Mouse (Mus musculus): ENCODE results near the gene Tspan6. TPM values are rescaled to one million over a fixed set of nuclear protein-coding genes. Genes with fewer than 3 reads are reported as not detected.

The Tspan6 gene
- polyA plus RNA-seq (2014; fragmentation: Nextera tagmentation; extraction: Ambion mirVana): 67.0 and 68.0 TPM in 2 replicates

DNA sequence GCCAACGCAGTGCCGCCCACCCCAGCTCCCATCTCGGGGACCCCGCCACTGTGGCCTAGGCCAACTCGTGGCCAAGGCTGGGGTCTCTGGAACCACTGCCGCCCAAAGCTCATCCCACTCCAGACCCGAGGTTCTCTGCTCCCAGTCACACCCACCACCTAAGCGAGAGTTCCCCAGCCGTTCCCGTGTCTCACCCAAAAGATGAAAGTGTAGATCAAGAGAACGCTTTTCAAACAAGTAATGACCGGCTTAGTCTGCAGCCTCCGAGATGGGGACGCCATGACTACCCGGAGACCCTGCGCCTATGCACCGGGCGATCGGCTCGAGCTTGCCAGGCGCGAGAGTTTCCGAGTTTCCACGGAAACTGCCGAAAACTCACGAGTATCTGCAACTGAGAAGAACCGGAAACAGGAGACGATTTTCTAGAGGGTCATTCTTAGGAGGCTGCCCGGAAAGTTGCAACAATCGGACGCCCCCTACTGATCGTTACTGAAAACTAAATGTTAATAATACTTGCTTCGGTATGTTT lies at the start of gene Tspan6:
Gene Tspan6, minus strand, starts transcription at position 416 of the 529 bp plus-strand sequence.
- Histone ChIP-seq H3K4me1 (replicated peaks; ENCODE audit: control insufficient read depth, insufficient read depth, low read length) (no peaks in the 10 kb centered on the region), H3K9me3 (ENCODE audit: control insufficient read depth, low read length) (no peaks in the 10 kb centered on the region), H3K4me3 (ENCODE audit: low read depth, low read length) (peak within 1 kb of the TSS; percentile 59), H3K27me3 (replicated peaks; ENCODE audit: control insufficient read depth, insufficient read depth, low read length) (no peaks in the 10 kb centered on the region), H3K36me3 (ENCODE audit: control insufficient read depth, insufficient read depth, low read length) (no peaks in the 10 kb centered on the region), H3K4me2 (peak within 1 kb of the TSS; percentile 63), H3K27ac (ENCODE audit: low read depth, low read length) (no peak within 1 kb of the TSS), H3K9ac (ENCODE audit: low read depth, low read length) (peak within 1 kb of the TSS; percentile 67)
- ATAC-seq (replicated peaks; ENCODE audit: low FRiP score): peak; percentile 88
- WGBS: 17% methylated on average over 33 of the region's 33 CpGs
- peak; percentile 63 for DNase-seq (ENCODE audit: low spot score)

DNA sequence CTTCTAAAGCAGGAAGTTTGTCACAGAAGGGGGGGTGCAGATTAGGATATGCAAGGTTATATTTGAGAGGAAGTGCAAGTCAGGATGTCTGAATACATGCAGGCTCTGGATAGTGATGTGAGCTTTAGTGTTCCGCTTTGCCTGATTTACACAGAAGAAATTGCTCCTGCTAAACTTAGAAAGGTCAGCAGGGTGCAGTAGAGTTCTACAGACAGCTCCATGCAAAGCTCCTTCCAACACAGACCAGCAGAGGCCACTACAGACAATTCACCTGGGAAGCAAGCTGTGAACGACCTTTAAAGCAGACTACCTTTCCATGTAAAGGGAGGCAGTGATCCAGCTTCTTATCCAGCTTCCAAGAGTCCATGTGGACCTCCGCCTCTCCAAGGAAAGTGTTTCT lies 49.2 kb upstream of the Tspan6 start:
- DNase-seq (ENCODE audit: low spot score) (no peak), ATAC-seq (replicated peaks; ENCODE audit: low FRiP score) (peak; percentile 62)
- H3K4me2 ChIP-seq: no peak overlapping the region
- H3K9me3 ChIP-seq (ENCODE audit: control insufficient read depth, low read length): no peaks in the 10 kb centered on the region
- H3K27me3 ChIP-seq (replicated peaks; ENCODE audit: control insufficient read depth, insufficient read depth, low read length): 0 out of 2 replicates have a peak, but pooled peaks cover 2% of the 10 kb centered on the region
- H3K4me3 ChIP-seq (ENCODE audit: low read depth, low read length): no peak overlapping the region
- H3K36me3 ChIP-seq (ENCODE audit: control insufficient read depth, insufficient read depth, low read length): no peaks in the 10 kb centered on the region
- no peak overlapping the region for H3K27ac ChIP-seq (ENCODE audit: low read depth, low read length)
- no peak overlapping the region for H3K9ac ChIP-seq (ENCODE audit: low read depth, low read length)
- WGBS: 38% methylated on average over 3 of the region's 3 CpGs
- no peaks in the 10 kb centered on the region for H3K4me1 ChIP-seq (replicated peaks; ENCODE audit: control insufficient read depth, insufficient read depth, low read length)

DNA sequence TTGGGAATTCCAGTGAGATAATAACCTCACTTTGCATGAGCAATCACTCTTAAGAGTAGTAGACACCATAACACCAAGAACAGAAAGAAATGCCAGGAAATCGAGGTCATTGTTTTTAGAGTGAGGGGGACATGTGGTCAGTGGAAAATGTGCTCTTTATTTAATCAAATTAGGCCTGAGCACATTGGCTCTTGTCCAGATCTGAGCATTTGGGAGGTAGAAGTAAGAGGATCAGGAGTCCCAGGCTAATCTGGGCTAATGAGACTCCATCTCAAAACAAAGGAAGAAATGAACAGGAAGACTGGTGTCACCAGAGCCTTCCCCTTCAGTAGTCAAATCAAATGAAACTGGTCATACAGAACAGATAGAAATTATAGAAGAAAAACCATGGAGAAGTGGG lies 41.3 kb upstream of the Tspan6 start:
- ATAC-seq (replicated peaks; ENCODE audit: low FRiP score): no peak

DNA sequence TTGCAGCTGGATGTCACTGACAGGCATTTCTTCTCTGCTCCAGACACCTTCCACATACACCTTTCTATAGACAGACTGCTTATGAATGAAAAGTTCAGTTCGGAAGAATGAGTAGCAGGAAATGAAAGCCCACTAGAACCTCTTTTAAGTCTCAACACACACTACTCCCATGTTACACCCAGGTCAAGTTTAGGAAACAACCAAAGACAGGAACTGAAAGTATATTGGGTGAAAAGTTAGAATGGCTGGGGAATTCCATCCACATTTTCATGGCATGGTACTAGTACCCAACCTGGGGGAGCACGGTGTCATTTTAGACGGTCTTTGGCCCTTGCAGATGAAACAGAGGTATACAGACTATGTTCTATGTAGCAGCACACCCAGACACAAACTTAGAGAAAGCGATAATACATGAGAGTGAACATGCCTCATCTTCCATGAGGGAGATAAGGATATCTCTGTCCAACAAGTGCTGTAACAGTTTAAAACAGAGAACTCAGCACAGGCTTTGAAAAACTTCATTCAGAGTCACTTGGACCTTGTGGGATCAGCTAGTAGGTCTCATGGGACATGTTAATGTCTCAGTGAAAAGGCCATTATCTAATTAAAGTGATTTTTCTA lies 38.5 kb upstream of the Tspan6 start:
- 74% methylated on average over 4 of the region's 4 CpGs for WGBS
- Histone ChIP-seq H3K27ac (ENCODE audit: low read depth, low read length) (no peak overlapping the region), H3K9me3 (ENCODE audit: control insufficient read depth, low read length) (no peaks in the 10 kb centered on the region), H3K4me2 (no peak overlapping the region), H3K27me3 (replicated peaks; ENCODE audit: control insufficient read depth, insufficient read depth, low read length) (no peaks in the 10 kb centered on the region; the same call in 1 of the 2 replicates), H3K9ac (ENCODE audit: low read depth, low read length) (no peak overlapping the region), H3K4me3 (ENCODE audit: low read depth, low read length) (no peak overlapping the region), H3K36me3 (ENCODE audit: control insufficient read depth, insufficient read depth, low read length) (no peaks in the 10 kb centered on the region), H3K4me1 (replicated peaks; ENCODE audit: control insufficient read depth, insufficient read depth, low read length) (no peaks in the 10 kb centered on the region)
- peak; percentile 53; the same call in 1 of the 2 replicates for ATAC-seq (replicated peaks; ENCODE audit: low FRiP score)
- DNase-seq (ENCODE audit: low spot score): no peak

More for the DNA sequence above, 41.3 kb upstream of the Tspan6 start:
- Histone ChIP-seq H3K4me2 (no peak overlapping the region), H3K27me3 (replicated peaks; ENCODE audit: control insufficient read depth, insufficient read depth, low read length) (no peaks in the 10 kb centered on the region; the same call in 1 of the 2 replicates), H3K4me3 (ENCODE audit: low read depth, low read length) (no peak overlapping the region), H3K9ac (ENCODE audit: low read depth, low read length) (no peak overlapping the region), H3K4me1 (replicated peaks; ENCODE audit: control insufficient read depth, insufficient read depth, low read length) (no peaks in the 10 kb centered on the region), H3K9me3 (ENCODE audit: control insufficient read depth, low read length) (no peaks in the 10 kb centered on the region), H3K27ac (ENCODE audit: low read depth, low read length) (no peak overlapping the region), H3K36me3 (ENCODE audit: control insufficient read depth, insufficient read depth, low read length) (no peaks in the 10 kb centered on the region)
- 42% methylated on average over 1 of the region's 1 CpGs for WGBS
- no peak for DNase-seq (ENCODE audit: low spot score)

DNA sequence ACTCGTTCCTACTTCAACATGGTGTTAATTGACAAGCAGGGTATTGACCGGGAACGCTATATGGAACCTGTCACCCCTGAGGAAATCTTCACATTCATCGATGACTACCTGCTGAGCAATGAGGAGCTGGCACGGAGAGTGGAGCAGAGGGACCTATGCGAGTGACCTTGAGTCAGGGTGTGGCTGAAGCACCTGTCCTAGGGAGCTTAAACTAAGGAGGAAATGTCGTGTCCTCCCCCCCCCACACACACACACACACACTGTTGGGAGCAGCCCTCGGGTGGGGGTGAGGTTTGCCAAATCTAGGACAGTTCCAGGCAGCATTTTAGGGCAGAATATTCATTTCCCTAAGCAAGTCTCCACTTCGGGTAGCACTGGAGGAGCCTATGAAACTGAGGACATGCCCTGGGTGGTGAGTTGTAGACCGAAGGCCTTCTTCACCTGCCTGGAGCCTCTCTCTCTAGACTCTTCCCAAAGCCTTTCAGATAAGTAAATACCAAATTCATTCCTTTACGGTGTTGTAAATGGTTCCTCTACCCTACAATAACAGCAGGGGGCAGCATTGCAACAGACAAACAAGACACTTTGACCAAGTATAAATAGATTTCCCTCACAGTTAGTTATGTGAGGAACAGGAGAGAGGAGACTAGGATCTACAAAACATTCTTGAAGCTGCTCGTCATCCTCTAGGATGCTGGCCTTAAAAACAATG lies 33.2 kb upstream of the Tspan6 start:
- Histone ChIP-seq H3K27ac (ENCODE audit: low read depth, low read length) (no peak overlapping the region), H3K27me3 (replicated peaks; ENCODE audit: control insufficient read depth, insufficient read depth, low read length) (peaks cover 3% of the 10 kb centered on the region; the same call in 1 of the 2 replicates), H3K9me3 (ENCODE audit: control insufficient read depth, low read length) (no peaks in the 10 kb centered on the region), H3K4me3 (ENCODE audit: low read depth, low read length) (no peak overlapping the region), H3K36me3 (ENCODE audit: control insufficient read depth, insufficient read depth, low read length) (no peaks in the 10 kb centered on the region), H3K9ac (ENCODE audit: low read depth, low read length) (no peak overlapping the region), H3K4me1 (replicated peaks; ENCODE audit: control insufficient read depth, insufficient read depth, low read length) (no peaks in the 10 kb centered on the region), H3K4me2 (no peak overlapping the region)
- no peak for ATAC-seq (replicated peaks; ENCODE audit: low FRiP score)
- WGBS: 61% methylated on average over 12 of the region's 12 CpGs
- DNase-seq (ENCODE audit: low spot score): no peak

DNA sequence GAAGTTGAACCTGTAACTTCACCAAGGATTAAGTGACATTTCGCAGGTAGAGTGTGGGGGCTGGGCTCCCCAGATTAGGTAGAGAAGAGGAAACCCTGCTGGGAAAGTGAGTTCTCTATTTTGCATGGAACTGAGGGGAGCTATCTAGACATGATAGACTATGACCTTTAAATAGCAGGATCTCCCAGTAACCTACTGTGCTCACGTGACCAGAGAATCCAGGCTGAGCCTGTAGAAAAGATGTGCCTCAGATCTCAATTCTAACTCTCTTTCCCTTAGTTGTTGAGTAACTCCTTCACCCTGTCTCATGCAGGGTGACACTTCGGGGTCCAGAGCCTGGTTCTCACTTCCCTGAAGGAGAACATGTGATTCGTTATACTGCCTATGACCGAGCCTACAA lies 28.5 kb upstream of the Tspan6 start:
- no peaks in the 10 kb centered on the region for H3K9me3 ChIP-seq (ENCODE audit: control insufficient read depth, low read length)
- no peaks in the 10 kb centered on the region for H3K36me3 ChIP-seq (ENCODE audit: control insufficient read depth, insufficient read depth, low read length)
- peaks cover 3% of the 10 kb centered on the region; the same call in 1 of the 2 replicates for H3K27me3 ChIP-seq (replicated peaks; ENCODE audit: control insufficient read depth, insufficient read depth, low read length)
- no peak overlapping the region for H3K9ac ChIP-seq (ENCODE audit: low read depth, low read length)
- H3K4me3 ChIP-seq (ENCODE audit: low read depth, low read length): no peak overlapping the region
- no peak for ATAC-seq (replicated peaks; ENCODE audit: low FRiP score)
- no peak overlapping the region for H3K27ac ChIP-seq (ENCODE audit: low read depth, low read length)
- H3K4me1 ChIP-seq (replicated peaks; ENCODE audit: control insufficient read depth, insufficient read depth, low read length): no peaks in the 10 kb centered on the region
- 70% methylated on average over 5 of the region's 5 CpGs for WGBS
- H3K4me2 ChIP-seq: no peak overlapping the region
- DNase-seq (ENCODE audit: low spot score): no peak

DNA sequence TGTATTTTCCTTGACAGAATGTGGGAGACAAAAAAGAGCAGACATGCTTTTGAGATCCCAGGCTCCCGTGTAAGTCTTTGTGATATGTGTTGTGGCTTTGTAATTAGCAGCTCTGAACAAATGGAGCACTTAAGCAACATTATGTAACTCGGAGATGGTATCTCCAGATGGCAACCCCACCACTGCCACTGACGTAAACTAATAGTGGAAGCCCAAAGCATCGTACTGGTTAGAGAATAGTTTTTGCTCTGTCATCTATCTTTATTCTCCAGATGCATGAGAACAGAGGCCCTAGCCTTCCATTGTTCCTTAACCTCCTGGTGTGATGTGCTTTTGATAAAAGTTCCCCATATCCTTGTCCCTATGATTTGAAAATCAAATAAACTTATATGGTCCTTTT lies 23.0 kb upstream of the Tspan6 start:
- WGBS: 51% methylated on average over 4 of the region's 4 CpGs
- H3K4me3 ChIP-seq (ENCODE audit: low read depth, low read length): no peak overlapping the region
- no peaks in the 10 kb centered on the region for H3K4me1 ChIP-seq (replicated peaks; ENCODE audit: control insufficient read depth, insufficient read depth, low read length)
- DNase-seq (ENCODE audit: low spot score) (no peak), ATAC-seq (replicated peaks; ENCODE audit: low FRiP score) (no peak)
- no peak overlapping the region for H3K4me2 ChIP-seq
- no peaks in the 10 kb centered on the region for H3K9me3 ChIP-seq (ENCODE audit: control insufficient read depth, low read length)
- H3K9ac ChIP-seq (ENCODE audit: low read depth, low read length): no peak overlapping the region
- no peaks in the 10 kb centered on the region; the same call in 1 of the 2 replicates for H3K27me3 ChIP-seq (replicated peaks; ENCODE audit: control insufficient read depth, insufficient read depth, low read length)
- no peak overlapping the region for H3K27ac ChIP-seq (ENCODE audit: low read depth, low read length)
- H3K36me3 ChIP-seq (ENCODE audit: control insufficient read depth, insufficient read depth, low read length): no peaks in the 10 kb centered on the region

DNA sequence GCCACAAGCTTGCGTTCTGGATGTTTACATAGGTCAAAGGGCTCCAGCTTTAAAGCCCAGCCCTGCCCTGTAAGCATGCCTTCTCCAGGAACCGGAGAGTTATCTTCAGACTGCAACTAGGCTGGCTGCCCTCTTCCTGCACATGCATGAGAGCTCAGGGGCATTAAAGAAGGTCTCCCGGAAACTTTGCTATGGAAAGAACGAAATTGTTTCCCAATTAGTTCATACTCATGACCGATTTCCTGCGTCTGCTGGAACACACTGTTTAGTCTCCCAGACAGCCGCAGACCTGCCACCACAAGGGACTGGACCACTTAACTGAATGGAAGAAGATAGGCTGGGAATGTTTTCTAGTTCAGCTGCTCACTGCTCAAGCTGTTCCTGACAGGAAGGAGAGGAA lies 16.0 kb upstream of the Tspan6 start:
- Histone ChIP-seq H3K9me3 (ENCODE audit: control insufficient read depth, low read length) (no peaks in the 10 kb centered on the region), H3K36me3 (ENCODE audit: control insufficient read depth, insufficient read depth, low read length) (no peaks in the 10 kb centered on the region), H3K27me3 (replicated peaks; ENCODE audit: control insufficient read depth, insufficient read depth, low read length) (peaks cover 3% of the 10 kb centered on the region), H3K9ac (ENCODE audit: low read depth, low read length) (no peak overlapping the region), H3K27ac (ENCODE audit: low read depth, low read length) (no peak overlapping the region), H3K4me1 (replicated peaks; ENCODE audit: control insufficient read depth, insufficient read depth, low read length) (no peaks in the 10 kb centered on the region), H3K4me3 (ENCODE audit: low read depth, low read length) (no peak overlapping the region), H3K4me2 (no peak overlapping the region)
- no peak; the same call in 1 of the 2 replicates for ATAC-seq (replicated peaks; ENCODE audit: low FRiP score)
- DNase-seq (ENCODE audit: low spot score): no peak
- 53% methylated on average over 7 of the region's 7 CpGs for WGBS
